ENCODE assay signal across 9 mouse cellular contexts in genomic region chr17:34257594-34258375, GRCm38 (mm10). TPM values are rescaled to one million over a fixed set of nuclear protein-coding genes. Genes with fewer than 3 reads are reported as not detected.
DNase-seq lines count a peak whose midpoint lies in the region; ATAC-seq and TF ChIP-seq lines count a peak whose summit lies in the region.
"Had no signal": no experiment of that assay in that cellular context is flagged by ENCODE, and none has a peak within 500 bp of the region (broad histone marks: within the 10 kb centered on the region; RNA-seq: fewer than 3 reads in every experiment).

H2-Ab1 (plus strand) TSS chr17:34257689.

- DNase-seq in 416B (ENCODE audit: low read depth) (peak; percentile 83), R1 (ENCODE audit: low read depth, low spot score) (peak; percentile 40)
- DNase-seq in heart, adult 2 months: peak; percentile 83 to 85
- peak; percentile 44 for DNase-seq in liver, embryonic 11.5 days (ENCODE audit: low spot score)
- DNase-seq in right cerebral cortex, adult 2 months (ENCODE audit: low spot score in 2 of 2): peak; percentile 90 to 92
- DNase-seq in urinary bladder, adult 2 months (ENCODE audit: low spot score): no peak

- H3K9me3 ChIP-seq in kidney, embryonic 16.5 days (ENCODE audit: low read length): no peaks in the 10 kb centered on the region
- no peaks in the 10 kb centered on the region for H3K9me3 ChIP-seq in liver, embryonic 11.5 days (ENCODE audit: control insufficient read depth, low read length)
- H3K9me3 ChIP-seq: embryonic facial prominence, embryonic 13.5 days had no signal

- H3K27ac ChIP-seq in heart, adult 2 months: no peak within 1 kb of the TSS
- H3K27ac ChIP-seq in kidney, embryonic 16.5 days (ENCODE audit: low read length): no peak within 1 kb of the TSS
- no peak within 1 kb of the TSS for H3K27ac ChIP-seq in liver, embryonic 11.5 days (ENCODE audit: low read depth, low read length)
- H3K27ac ChIP-seq: embryonic facial prominence, embryonic 13.5 days had no signal

- H3K9ac ChIP-seq in heart, adult 2 months (ENCODE audit: low read depth, low read length): no peak within 1 kb of the TSS
- H3K9ac ChIP-seq in kidney, embryonic 16.5 days (replicated peaks; ENCODE audit: low read length): no peak within 1 kb of the TSS
- H3K9ac ChIP-seq in liver, embryonic 11.5 days (ENCODE audit: low read depth, low read length): no peak within 1 kb of the TSS
- H3K9ac ChIP-seq: embryonic facial prominence, embryonic 13.5 days had no signal

- no peaks in the 10 kb centered on the region for H3K79me2 ChIP-seq in heart, adult 2 months (replicated peaks; ENCODE audit: control insufficient read depth, insufficient read depth, low read length)

- intact Hi-C loops in heart, adult 2 months (cut with DNase I): no loop called here

- H3K4me3 ChIP-seq in heart, adult 2 months: no peak within 1 kb of the TSS
- H3K4me3 ChIP-seq in kidney, embryonic 16.5 days (ENCODE audit: low read length): no peak within 1 kb of the TSS
- no peak within 1 kb of the TSS for H3K4me3 ChIP-seq in liver, embryonic 11.5 days (ENCODE audit: low read depth, low read length)
- H3K4me3 ChIP-seq: embryonic facial prominence, embryonic 13.5 days had no signal

- TF ChIP-seq CTCF in heart, adult 2 months (IDR thresholded peaks at IDR 0.05): no peak

- H3K4me2 ChIP-seq in kidney, embryonic 16.5 days (replicated peaks; ENCODE audit: low read depth, low read length): no peak within 1 kb of the TSS
- no peak within 1 kb of the TSS for H3K4me2 ChIP-seq in liver, embryonic 11.5 days
- H3K4me2 ChIP-seq: embryonic facial prominence, embryonic 13.5 days had no signal

- TF ChIP-seq EP300 in heart, adult 2 months (IDR thresholded peaks at IDR 0.05; ENCODE audit: insufficient read depth, low read depth, low read length): no peak

- no peaks in the 10 kb centered on the region for H3K36me3 ChIP-seq in heart, adult 2 months (ENCODE audit: control insufficient read depth, insufficient read depth, low read length)
- no peaks in the 10 kb centered on the region for H3K36me3 ChIP-seq in kidney, embryonic 16.5 days (ENCODE audit: insufficient read depth, low read length)
- H3K36me3 ChIP-seq in liver, embryonic 11.5 days (ENCODE audit: control insufficient read depth, insufficient read depth, low read length): no peaks in the 10 kb centered on the region
- H3K36me3 ChIP-seq: embryonic facial prominence, embryonic 13.5 days had no signal

- 65% methylated on average over 11 of the region's 11 CpGs for WGBS in heart, adult 2 months
- 70% methylated on average over 11 of the region's 11 CpGs for WGBS in kidney, embryonic 16.5 days
- WGBS in liver, embryonic 11.5 days: 63% methylated on average over 11 of the region's 11 CpGs

- no peak for TF ChIP-seq POLR2A in heart, adult 2 months (IDR thresholded peaks at IDR 0.05; ENCODE audit: insufficient read depth, low read depth, low read length)

- ATAC-seq in common myeloid progenitor, adult 5-6 weeks (replicated peaks; ENCODE audit: low read depth, poor library complexity, severe bottlenecking): peak; percentile 93
- ATAC-seq in kidney, embryonic 16.5 days (ENCODE audit: low FRiP score, low TSS enrichment): no peak
- no peak for ATAC-seq in liver, embryonic 11.5 days (replicated peaks; ENCODE audit: low FRiP score)

- H3K4me1 ChIP-seq in heart, adult 2 months (ENCODE audit: control insufficient read depth, insufficient read depth, low read length): no peaks in the 10 kb centered on the region
- H3K4me1 ChIP-seq in kidney, embryonic 16.5 days (ENCODE audit: insufficient read depth, low read length): 0 out of 2 replicates have a peak, but pooled peaks cover 3% of the 10 kb centered on the region
- no peaks in the 10 kb centered on the region for H3K4me1 ChIP-seq in liver, embryonic 11.5 days (replicated peaks; ENCODE audit: control insufficient read depth, insufficient read depth, low read length)

- H3K27me3 ChIP-seq in heart, adult 2 months (ENCODE audit: control insufficient read depth, insufficient read depth, low read length): no peaks in the 10 kb centered on the region; the same call in 1 of the 2 replicates
- peaks cover 12% of the 10 kb centered on the region; the same call in 1 of the 2 replicates for H3K27me3 ChIP-seq in kidney, embryonic 16.5 days (ENCODE audit: insufficient read depth, low read length)
- peaks cover 4% of the 10 kb centered on the region for H3K27me3 ChIP-seq in liver, embryonic 11.5 days (replicated peaks; ENCODE audit: control insufficient read depth, insufficient read depth, low read length)

RNA-seq across cellular contexts. Expression of gene H2-Ab1, which starts in this region (rescaled TPM):
- 67.2 and 91.5 TPM in 2 replicates for total RNA-seq in common myeloid progenitor, adult 5-6 weeks (2017)
- 10 to 100 TPM; 21.1 to 25.7 TPM for total RNA-seq in heart, adult 2 months (2021)
- polyA plus RNA-seq in heart, adult 2 months (2012; rRNA removed): 114 and 190 TPM in 2 replicates
- polyA plus RNA-seq in kidney, embryonic 16.5 days (2015; fragmentation: Nextera tagmentation; extraction: Ambion mirVana): 31.6 and 37.9 TPM in 2 replicates
- 3.9 and 4.1 TPM in 2 replicates for polyA plus RNA-seq in liver, embryonic 11.5 days (2014; fragmentation: Nextera tagmentation; extraction: Ambion mirVana)
- 251 and 267 TPM in 2 replicates for polyA plus RNA-seq in urinary bladder, adult 2 months (2012; rRNA removed)
